8 mouse cellular contexts compared by ENCODE assay signal in the genomic region with DNA sequence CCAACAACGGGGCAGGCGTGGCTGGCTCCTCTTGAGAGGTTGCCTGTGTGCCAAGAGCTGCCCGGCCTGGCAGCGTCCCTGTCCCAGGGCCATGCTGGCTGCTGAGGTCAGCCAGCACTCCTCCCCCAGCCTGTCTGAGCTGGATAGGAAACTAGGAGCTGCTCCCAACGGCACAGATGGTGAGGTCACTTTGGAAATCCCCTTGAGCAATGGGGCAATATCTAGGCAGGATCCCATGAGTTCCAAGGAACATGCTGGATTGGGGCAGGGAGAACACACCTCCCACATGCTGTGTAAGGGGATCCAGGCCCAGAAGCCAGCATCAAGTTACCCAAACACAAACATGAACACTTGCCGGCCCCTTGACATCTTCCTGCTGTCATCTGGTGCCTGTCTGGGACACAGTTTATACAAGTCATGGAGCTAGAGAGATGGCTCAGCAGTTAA. TPM values are rescaled to one million over a fixed set of nuclear protein-coding genes. Genes with fewer than 3 reads are reported as not detected.
A peak's percentile ranks its signal among the peaks of the same experiment; 100 is the strongest.
DNase-seq lines count a peak whose midpoint lies in the region; ATAC-seq and TF ChIP-seq lines count a peak whose summit lies in the region.

No protein-coding gene starts in this region.

- no peaks in the 10 kb centered on the region for H3K9me3 ChIP-seq in midbrain, postnatal 0 days (ENCODE audit: low read length)
- no peaks in the 10 kb centered on the region for H3K9me3 ChIP-seq in midbrain, embryonic 15.5 days
- H3K9me3 ChIP-seq in hindbrain, embryonic 14.5 days (ENCODE audit: control insufficient read depth, low read length) = no peaks in the 10 kb centered on the region
- H3K9me3 ChIP-seq in limb, embryonic 12.5 days = no peaks in the 10 kb centered on the region
- H3K9me3 ChIP-seq in neural tube, embryonic 15.5 days (replicated peaks) = no peaks in the 10 kb centered on the region

- peak; percentile 56; the same call in 1 of the 2 replicates for ATAC-seq in midbrain, postnatal 0 days (ENCODE audit: low FRiP score)
- ATAC-seq in midbrain, embryonic 15.5 days (replicated peaks) = no peak
- no peak for ATAC-seq in hindbrain, embryonic 14.5 days (ENCODE audit: low FRiP score)
- ATAC-seq in limb, embryonic 12.5 days (ENCODE audit: insufficient number of reproducible peaks, insufficient read depth, low FRiP score, low TSS enrichment, low read depth) = no peak
- no peak for ATAC-seq in neural tube, embryonic 15.5 days (ENCODE audit: low FRiP score)

- H3K27ac ChIP-seq in midbrain, postnatal 0 days (ENCODE audit: low read depth, low read length) = no peak overlapping the region
- H3K27ac ChIP-seq in midbrain, embryonic 15.5 days = no peak overlapping the region
- 0 out of 2 replicates have a peak overlapping the region, but pooled peaks have one; percentile 14 for H3K27ac ChIP-seq in hindbrain, embryonic 14.5 days
- no peak overlapping the region for H3K27ac ChIP-seq in limb, embryonic 12.5 days
- peak overlapping the region; percentile 51 for H3K27ac ChIP-seq in neural tube, embryonic 15.5 days (replicated peaks)

- H3K4me2 ChIP-seq in midbrain, postnatal 0 days (ENCODE audit: low read depth, low read length, poor library complexity, severe bottlenecking) = no peak overlapping the region
- H3K4me2 ChIP-seq in midbrain, embryonic 15.5 days = no peak overlapping the region
- H3K4me2 ChIP-seq in hindbrain, embryonic 14.5 days (replicated peaks) = no peak overlapping the region
- H3K4me2 ChIP-seq in limb, embryonic 12.5 days = peak overlapping the region; percentile 24; the same call in 1 of the 2 replicates
- no peak overlapping the region; the same call in 1 of the 2 replicates for H3K4me2 ChIP-seq in neural tube, embryonic 15.5 days

- peak; percentile 86 for DNase-seq in midbrain, postnatal 0 days (ENCODE audit: low spot score)
- DNase-seq in brain, embryonic 14.5 days (ENCODE audit: low read depth) = peak; percentile 68
- peak; percentile 93 for DNase-seq in gastrocnemius, adult 18-20 months (ENCODE audit: low spot score)
- DNase-seq in hindbrain, embryonic 14.5 days (ENCODE audit: low spot score) = no peak
- no peak for DNase-seq in thymus, postnatal 36 days

- H3K4me3 ChIP-seq in midbrain, postnatal 0 days (ENCODE audit: low read depth, low read length) = no peak overlapping the region
- H3K4me3 ChIP-seq in midbrain, embryonic 15.5 days = no peak overlapping the region
- H3K4me3 ChIP-seq in hindbrain, embryonic 14.5 days (replicated peaks; ENCODE audit: low read length) = no peak overlapping the region
- no peak overlapping the region for H3K4me3 ChIP-seq in limb, embryonic 12.5 days (replicated peaks)
- H3K4me3 ChIP-seq in neural tube, embryonic 15.5 days (replicated peaks) = no peak overlapping the region

- H3K36me3 ChIP-seq in midbrain, postnatal 0 days (ENCODE audit: insufficient read depth, low read length) = no peaks in the 10 kb centered on the region
- no peaks in the 10 kb centered on the region for H3K36me3 ChIP-seq in midbrain, embryonic 15.5 days (replicated peaks)
- no peaks in the 10 kb centered on the region for H3K36me3 ChIP-seq in hindbrain, embryonic 14.5 days (replicated peaks; ENCODE audit: control insufficient read depth, insufficient read depth)
- H3K36me3 ChIP-seq in limb, embryonic 12.5 days = no peaks in the 10 kb centered on the region
- no peaks in the 10 kb centered on the region for H3K36me3 ChIP-seq in neural tube, embryonic 15.5 days

- no peak for TF ChIP-seq POLR2A in brain, embryonic 14.5 days (IDR thresholded peaks at IDR 0.05; ENCODE audit: borderline replicate concordance, extremely low read depth, insufficient read depth, insufficient read length, poor library complexity, severe bottlenecking)

- WGBS in midbrain, postnatal 0 days = 61% methylated on average over 6 of the region's 6 CpGs
- WGBS in midbrain, embryonic 15.5 days = 62% methylated on average over 6 of the region's 6 CpGs
- 46% methylated on average over 6 of the region's 6 CpGs for WGBS in hindbrain, embryonic 14.5 days
- WGBS in limb, embryonic 12.5 days = 38% methylated on average over 6 of the region's 6 CpGs
- WGBS in neural tube, embryonic 15.5 days = 49% methylated on average over 6 of the region's 6 CpGs

- TF ChIP-seq CTCF in midbrain, postnatal 0 days (IDR thresholded peaks at IDR 0.05) = no peak
- TF ChIP-seq CTCF in brain, embryonic 14.5 days (IDR thresholded peaks at IDR 0.05; ENCODE audit: borderline replicate concordance, extremely low read depth, insufficient read depth, insufficient read length) = no peak

- H3K4me1 ChIP-seq in midbrain, postnatal 0 days (ENCODE audit: insufficient read depth, low read length) = no peaks in the 10 kb centered on the region
- peaks cover 11% of the 10 kb centered on the region for H3K4me1 ChIP-seq in midbrain, embryonic 15.5 days
- H3K4me1 ChIP-seq in hindbrain, embryonic 14.5 days (replicated peaks; ENCODE audit: control insufficient read depth, insufficient read depth, low read length) = peaks cover 32% of the 10 kb centered on the region
- H3K4me1 ChIP-seq in limb, embryonic 12.5 days (replicated peaks) = peaks cover 77% of the 10 kb centered on the region
- H3K4me1 ChIP-seq in neural tube, embryonic 15.5 days = peaks cover 48% of the 10 kb centered on the region

- no peak overlapping the region for H3K9ac ChIP-seq in midbrain, postnatal 0 days (replicated peaks; ENCODE audit: low read length, poor library complexity, severe bottlenecking)
- no peak overlapping the region for H3K9ac ChIP-seq in midbrain, embryonic 15.5 days
- no peak overlapping the region for H3K9ac ChIP-seq in hindbrain, embryonic 14.5 days
- H3K9ac ChIP-seq in limb, embryonic 12.5 days (replicated peaks) = no peak overlapping the region
- no peak overlapping the region for H3K9ac ChIP-seq in neural tube, embryonic 15.5 days (replicated peaks)

- peaks cover 21% of the 10 kb centered on the region; the same call in 1 of the 2 replicates for H3K27me3 ChIP-seq in midbrain, postnatal 0 days (ENCODE audit: insufficient read depth, low read length)
- H3K27me3 ChIP-seq in midbrain, embryonic 15.5 days (replicated peaks) = peaks cover 33% of the 10 kb centered on the region
- peaks cover 25% of the 10 kb centered on the region for H3K27me3 ChIP-seq in hindbrain, embryonic 14.5 days (ENCODE audit: control insufficient read depth, insufficient read depth, low read length)
- H3K27me3 ChIP-seq in limb, embryonic 12.5 days = peaks cover 20% of the 10 kb centered on the region
- peaks cover 30% of the 10 kb centered on the region for H3K27me3 ChIP-seq in neural tube, embryonic 15.5 days (replicated peaks)

RNA-seq across cellular contexts. Expression of gene Rhbdf2, which starts 5.5 kb away (rescaled TPM):
- 3.4 and 4.5 TPM in 2 replicates for total RNA-seq in midbrain, postnatal 0 days (2014; rRNA removed)
- 1.0 TPM in 2 replicates for polyA plus RNA-seq in midbrain, postnatal 0 days (2015; fragmentation: Nextera tagmentation; extraction: Ambion mirVana)
- 0.83 TPM in 2 replicates for polyA plus RNA-seq in midbrain, embryonic 15.5 days (2015; fragmentation: Nextera tagmentation; extraction: Ambion mirVana)
- 2.3 and 2.5 TPM in 2 replicates for polyA plus RNA-seq in brain, embryonic 14.5 days (2012; rRNA removed)
- 10 to 100 TPM; 11.2 to 11.9 TPM for total RNA-seq in gastrocnemius, adult 18-20 months (2021)
- polyA plus RNA-seq in hindbrain, embryonic 14.5 days (2014; fragmentation: Nextera tagmentation; extraction: Ambion mirVana) = 1.1 and 1.2 TPM in 2 replicates
- polyA plus RNA-seq in limb, embryonic 12.5 days (2016; fragmentation: Nextera tagmentation; extraction: Ambion mirVana) = 4.1 and 5.1 TPM in 2 replicates
- polyA plus RNA-seq in neural tube, embryonic 15.5 days (2015; fragmentation: Nextera tagmentation; extraction: Ambion mirVana) = 1.4 and 4.0 TPM in 2 replicates

RNA-seq across cellular contexts. Expression of gene Prcd, which starts 32.1 kb away (rescaled TPM):
- 3.7 TPM in 1 of 2 replicates, not detected in the other for total RNA-seq in midbrain, postnatal 0 days (2014; rRNA removed)
- 4.8 and 6.0 TPM in 2 replicates for polyA plus RNA-seq in midbrain, postnatal 0 days (2015; fragmentation: Nextera tagmentation; extraction: Ambion mirVana)
- 1.5 and 3.0 TPM in 2 replicates for polyA plus RNA-seq in midbrain, embryonic 15.5 days (2015; fragmentation: Nextera tagmentation; extraction: Ambion mirVana)
- 1.0 and 1.4 TPM in 2 replicates for polyA plus RNA-seq in brain, embryonic 14.5 days (2012; rRNA removed)
- total RNA-seq in gastrocnemius, adult 18-20 months (2021) = under 1 TPM; 0.34 to 0.50 TPM
- polyA plus RNA-seq in hindbrain, embryonic 14.5 days (2014; fragmentation: Nextera tagmentation; extraction: Ambion mirVana) = 2.8 and 3.5 TPM in 2 replicates
- 0.45 and 0.63 TPM in 2 replicates for polyA plus RNA-seq in limb, embryonic 12.5 days (2016; fragmentation: Nextera tagmentation; extraction: Ambion mirVana)
- polyA plus RNA-seq in neural tube, embryonic 15.5 days (2015; fragmentation: Nextera tagmentation; extraction: Ambion mirVana) = 3.1 and 3.4 TPM in 2 replicates

RNA-seq across cellular contexts. Expression of gene Cygb, which starts 32.8 kb away (rescaled TPM):
- total RNA-seq in midbrain, postnatal 0 days (2014; rRNA removed) = 38.7 and 44.2 TPM in 2 replicates
- polyA plus RNA-seq in midbrain, postnatal 0 days (2015; fragmentation: Nextera tagmentation; extraction: Ambion mirVana) = 40.5 and 43.5 TPM in 2 replicates
- polyA plus RNA-seq in midbrain, embryonic 15.5 days (2015; fragmentation: Nextera tagmentation; extraction: Ambion mirVana) = 23.3 and 24.4 TPM in 2 replicates
- polyA plus RNA-seq in brain, embryonic 14.5 days (2012; rRNA removed) = 18.3 TPM in 2 replicates
- total RNA-seq in gastrocnemius, adult 18-20 months (2021) = 10 to 100 TPM; 10.5 to 15.0 TPM
- 26.5 and 29.7 TPM in 2 replicates for polyA plus RNA-seq in hindbrain, embryonic 14.5 days (2014; fragmentation: Nextera tagmentation; extraction: Ambion mirVana)
- 3.1 and 3.6 TPM in 2 replicates for polyA plus RNA-seq in limb, embryonic 12.5 days (2016; fragmentation: Nextera tagmentation; extraction: Ambion mirVana)
- polyA plus RNA-seq in neural tube, embryonic 15.5 days (2015; fragmentation: Nextera tagmentation; extraction: Ambion mirVana) = 28.7 and 31.1 TPM in 2 replicates

RNA-seq across cellular contexts. Expression of gene Aanat, which starts 35.0 kb away (rescaled TPM):
- 0.52 and 0.82 TPM in 2 replicates for total RNA-seq in midbrain, postnatal 0 days (2014; rRNA removed)
- 0.90 and 0.94 TPM in 2 replicates for polyA plus RNA-seq in midbrain, postnatal 0 days (2015; fragmentation: Nextera tagmentation; extraction: Ambion mirVana)
- polyA plus RNA-seq in midbrain, embryonic 15.5 days (2015; fragmentation: Nextera tagmentation; extraction: Ambion mirVana) = 0.33 and 0.45 TPM in 2 replicates
- 1.2 and 2.7 TPM in 2 replicates for polyA plus RNA-seq in brain, embryonic 14.5 days (2012; rRNA removed)
- total RNA-seq in gastrocnemius, adult 18-20 months (2021) = not detected
- polyA plus RNA-seq in hindbrain, embryonic 14.5 days (2014; fragmentation: Nextera tagmentation; extraction: Ambion mirVana) = 0.15 TPM in 1 of 2 replicates, not detected in the other
- polyA plus RNA-seq in limb, embryonic 12.5 days (2016; fragmentation: Nextera tagmentation; extraction: Ambion mirVana) = not detected in 2 replicates
- 0.34 and 0.49 TPM in 2 replicates for polyA plus RNA-seq in neural tube, embryonic 15.5 days (2015; fragmentation: Nextera tagmentation; extraction: Ambion mirVana)

RNA-seq across cellular contexts. Expression of gene Ube2o, which starts 40.0 kb away (rescaled TPM):
- 109 and 112 TPM in 2 replicates for total RNA-seq in midbrain, postnatal 0 days (2014; rRNA removed)
- 35.2 and 35.7 TPM in 2 replicates for polyA plus RNA-seq in midbrain, postnatal 0 days (2015; fragmentation: Nextera tagmentation; extraction: Ambion mirVana)
- polyA plus RNA-seq in midbrain, embryonic 15.5 days (2015; fragmentation: Nextera tagmentation; extraction: Ambion mirVana) = 31.4 and 36.6 TPM in 2 replicates
- polyA plus RNA-seq in brain, embryonic 14.5 days (2012; rRNA removed) = 54.3 and 68.5 TPM in 2 replicates
- 10 to 100 TPM; 22.9 to 25.2 TPM for total RNA-seq in gastrocnemius, adult 18-20 months (2021)
- 27.5 and 28.5 TPM in 2 replicates for polyA plus RNA-seq in hindbrain, embryonic 14.5 days (2014; fragmentation: Nextera tagmentation; extraction: Ambion mirVana)
- polyA plus RNA-seq in limb, embryonic 12.5 days (2016; fragmentation: Nextera tagmentation; extraction: Ambion mirVana) = 14.8 and 21.7 TPM in 2 replicates
- 19.2 and 32.4 TPM in 2 replicates for polyA plus RNA-seq in neural tube, embryonic 15.5 days (2015; fragmentation: Nextera tagmentation; extraction: Ambion mirVana)

Comparison
In these comparisons a context has a peak if more than half of its experiments do, and no peak if none do; other contexts are left out.
1. DNase-seq: peak in midbrain, postnatal 0 days (single experiment), brain, embryonic 14.5 days (single experiment) and gastrocnemius, adult 18-20 months (single experiment); none in hindbrain, embryonic 14.5 days (single experiment) and thymus, postnatal 36 days (0 of 2).
2. H3K27ac ChIP-seq: peak in hindbrain, embryonic 14.5 days (single experiment) and neural tube, embryonic 15.5 days (single experiment); none in midbrain, postnatal 0 days (single experiment), midbrain, embryonic 15.5 days (single experiment) and limb, embryonic 12.5 days (single experiment).